Mouse (Mus musculus) spleen, embryonic (tissue): Measurements from ENCODE around the gene Lrrn4cl.
"Not testable (repeated sequence)": the region's sequence is repeated elsewhere in the genome, so short reads cannot be mapped to it uniquely, and the experiment has no call there.

Experiments
- CTCF ChIA-PET: fragments of 350-600 bp; sonication (Branson Sonifier 250); formaldehyde crosslinking; loops from one replicate; lab custom pipeline; 2022; lab: Charles Lee

The Lrrn4cl gene

DNA sequence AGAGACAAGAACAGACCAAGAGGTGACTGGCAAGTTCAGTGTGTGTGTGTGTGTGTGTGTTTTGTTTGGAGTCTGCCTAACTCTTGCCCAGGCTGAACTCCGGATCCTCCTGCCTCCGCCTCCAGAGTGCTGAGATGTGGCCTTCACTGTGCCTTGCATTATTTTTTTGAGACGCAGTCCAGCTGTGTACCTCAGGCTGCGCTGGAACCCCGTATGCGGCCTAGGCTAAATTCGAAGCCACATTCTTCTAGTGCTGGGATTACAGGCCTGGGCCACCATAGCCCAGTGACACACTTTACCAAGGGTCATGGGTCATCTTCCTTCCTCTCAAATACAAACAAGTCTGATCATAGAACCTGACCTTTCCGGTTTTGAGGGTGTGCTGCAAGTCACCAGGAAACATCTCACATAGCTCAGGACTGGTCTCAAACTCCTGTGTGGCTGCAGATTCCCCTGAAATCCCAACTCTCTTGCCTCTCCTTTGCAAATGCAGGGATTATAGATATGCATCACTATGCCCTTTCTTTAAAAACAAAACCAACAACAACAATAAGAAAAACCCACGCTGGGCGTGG is 21.8 kb downstream of the Lrrn4cl start:
- CTCF ChIA-PET: interaction anchor here (0.7 kb wide), 1 partner anchor 16 kb away, joined by 6 read pairs; no protein-coding TSS in a partner anchor

DNA sequence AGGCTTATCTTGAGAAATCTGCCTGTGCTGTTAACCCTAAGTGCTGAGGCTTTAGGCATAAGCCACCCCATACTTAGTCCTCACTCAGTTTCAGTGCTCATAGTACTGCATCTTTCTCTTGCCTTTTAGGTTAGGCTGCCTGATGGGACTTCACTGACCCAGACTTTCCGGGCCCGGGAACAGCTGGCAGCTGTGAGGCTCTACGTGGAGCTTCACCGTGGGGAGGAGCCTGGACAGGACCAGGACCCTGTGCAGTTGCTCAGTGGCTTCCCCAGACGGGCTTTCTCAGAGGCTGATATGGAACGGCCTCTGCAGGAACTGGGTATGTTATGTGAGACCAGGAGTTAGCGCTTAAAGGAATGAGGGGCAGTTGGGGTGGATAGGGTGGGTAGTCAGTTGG is 24.5 kb downstream of the Lrrn4cl start:
- CTCF ChIA-PET: no interaction called here

DNA sequence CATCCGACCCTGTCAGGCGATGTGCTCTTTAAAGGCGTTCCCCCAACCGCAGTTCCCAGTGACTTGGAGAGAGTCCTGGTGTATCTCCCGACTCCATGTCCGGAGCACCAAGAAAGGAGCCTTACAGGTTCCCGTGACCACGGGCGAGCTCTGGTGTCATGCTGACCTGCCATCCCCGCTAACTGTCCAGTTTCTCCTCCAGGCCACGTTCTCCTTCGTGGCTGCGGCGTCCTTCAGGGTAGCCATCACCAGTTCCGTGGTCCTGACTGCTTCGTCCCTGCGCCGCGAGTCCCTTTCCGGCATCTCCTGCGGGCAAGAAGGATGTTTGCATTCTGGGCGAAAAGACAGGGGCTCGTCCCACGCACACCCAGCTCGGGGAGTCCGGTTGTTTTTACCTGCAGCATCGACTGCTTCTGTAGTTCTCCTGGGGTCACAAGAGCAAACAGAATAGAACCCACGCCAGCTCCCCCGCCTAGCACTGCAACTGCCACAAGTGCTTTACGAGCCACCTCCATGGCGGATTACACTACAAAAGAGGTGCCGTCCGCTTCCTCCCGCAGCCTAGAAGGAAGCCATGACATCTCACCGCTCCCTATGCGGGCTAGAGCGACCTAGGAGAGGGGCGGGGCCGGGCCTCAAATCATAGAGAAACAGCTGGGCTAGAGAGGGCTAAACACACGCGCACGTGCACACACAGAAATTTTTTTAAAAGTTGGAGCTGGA is 29.9 kb downstream of the Lrrn4cl start, which contains the start of gene Uqcc3:
Gene Uqcc3 (minus strand): TSS at position 613 of the 723 bp plus-strand sequence.
- CTCF ChIA-PET: interaction anchor here (0.9 kb wide), 1 partner anchor 229 kb away, joined by 3 read pairs; no protein-coding TSS in a partner anchor

DNA sequence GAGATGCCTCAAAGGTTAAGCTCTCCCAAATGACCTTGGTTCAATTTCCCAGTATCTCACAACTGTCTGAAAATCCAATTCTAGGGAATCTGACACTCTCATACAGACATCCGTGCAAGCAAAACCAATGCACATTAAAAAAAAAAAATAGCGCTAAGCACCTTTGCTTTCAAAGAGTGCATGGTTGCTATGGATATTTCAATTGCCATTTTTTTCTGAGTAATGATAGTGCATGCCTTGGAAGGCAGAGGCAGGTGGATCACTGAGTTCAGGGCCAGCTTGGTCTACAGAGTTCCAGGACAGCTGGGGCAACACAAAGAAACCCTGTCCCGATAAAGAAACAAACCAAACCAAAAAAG is 30.4 kb downstream of the Lrrn4cl start:
- CTCF ChIA-PET: interaction anchor here (0.7 kb wide), 1 partner anchor 67 kb away, joined by 3 read pairs; no protein-coding TSS in a partner anchor

DNA sequence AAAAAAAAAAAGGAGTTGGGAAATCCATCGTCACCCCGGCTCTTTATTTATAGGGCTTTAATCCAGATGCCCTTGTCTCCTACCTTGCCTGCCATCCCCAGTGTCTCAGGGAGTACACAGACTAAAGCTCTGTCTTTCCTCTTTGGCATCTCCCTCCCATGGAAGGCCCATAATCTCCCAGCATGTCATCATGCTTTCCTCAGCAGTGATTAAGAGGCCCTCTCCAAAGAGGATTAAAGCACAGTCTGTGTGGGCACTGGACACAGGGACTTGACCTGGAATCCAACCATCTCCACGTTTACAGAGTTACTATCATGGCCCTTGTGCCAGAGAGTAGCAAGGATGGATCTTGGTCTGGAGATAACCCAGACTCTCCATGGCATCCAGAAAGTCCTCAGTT is 33.0 kb downstream of the Lrrn4cl start, which contains the start of the genes Lbhd1 and Gm49403:
Gene Lbhd1 (plus strand): TSS at position 117 of the 400 bp plus-strand sequence.
Gene Gm49403 (plus strand): TSS at position 315 of the 400 bp plus-strand sequence.
- CTCF ChIA-PET: no interaction called here

DNA sequence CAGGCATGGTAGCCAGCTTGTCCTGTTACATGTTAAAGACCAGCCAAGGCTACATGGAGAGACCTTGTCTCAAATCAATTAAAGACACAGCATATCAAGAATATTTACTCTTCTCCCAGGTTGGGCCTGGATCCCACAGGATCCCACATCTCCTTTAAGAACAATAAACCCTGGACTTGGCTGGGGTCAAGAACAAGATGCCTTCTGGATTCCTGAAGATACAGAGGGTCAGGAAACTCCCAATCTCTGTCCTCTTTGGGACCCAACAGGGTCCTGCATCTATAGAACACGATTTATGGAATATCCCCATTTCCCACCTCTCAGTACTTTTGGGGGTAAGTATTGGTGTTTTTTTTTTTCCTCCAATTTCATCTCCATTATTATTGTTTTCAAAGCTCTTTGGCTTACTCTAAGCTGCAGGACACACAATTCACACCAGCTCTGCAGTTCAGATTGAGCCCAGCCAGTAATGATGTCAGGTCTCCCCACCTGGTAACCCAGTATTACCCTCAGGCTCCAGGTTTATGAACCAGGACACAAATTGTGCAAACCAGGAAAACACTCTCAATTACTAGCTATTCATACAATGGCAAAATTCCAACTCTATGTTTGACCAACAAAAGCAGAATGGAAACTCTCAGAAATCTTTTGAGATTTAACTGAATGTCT is 36.5 kb downstream of the Lrrn4cl start:
- CTCF ChIA-PET: interaction anchor here (0.9 kb wide), 1 partner anchor 44 kb away, joined by 4 read pairs; no protein-coding TSS in a partner anchor

DNA sequence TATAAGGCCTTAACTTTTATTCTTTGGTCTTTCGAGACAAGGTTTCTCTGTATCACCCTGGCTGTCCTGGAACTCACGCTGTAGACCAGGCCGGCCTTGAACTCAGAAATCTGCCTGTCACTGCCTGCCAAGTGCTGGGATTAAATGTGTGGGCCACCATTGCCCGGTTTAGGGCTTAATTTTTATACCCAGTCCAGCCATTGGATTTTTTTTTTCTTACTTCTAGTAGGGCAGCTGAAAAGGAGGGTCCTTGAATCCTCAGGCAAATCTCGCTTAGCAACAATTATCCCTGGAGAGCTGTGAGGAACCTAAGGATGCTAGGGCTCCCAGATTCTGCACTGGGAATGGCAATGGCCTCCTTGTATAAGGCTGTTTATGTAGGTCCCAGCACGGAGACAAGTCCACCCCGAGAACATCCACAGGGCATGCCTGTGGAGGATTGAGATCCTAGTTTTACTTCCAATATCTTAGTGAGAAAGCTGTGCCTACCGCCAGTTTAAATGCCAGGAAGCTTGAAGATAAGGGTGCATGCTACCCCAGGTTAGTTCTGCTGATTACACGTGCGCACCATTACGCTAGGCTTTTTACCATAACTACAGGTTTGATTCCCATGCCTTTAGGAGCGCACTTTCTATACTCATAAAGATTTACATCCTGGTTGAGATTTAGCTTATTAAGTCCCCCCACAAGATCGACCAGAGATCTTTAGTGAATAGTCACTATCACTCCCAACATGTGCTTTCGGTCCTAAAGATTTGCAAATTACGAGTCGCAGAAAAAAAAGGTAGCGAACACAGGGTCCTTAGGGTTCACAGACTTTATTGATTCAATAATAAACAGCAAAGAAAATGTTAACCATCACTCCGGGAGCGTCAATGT is 37.3 kb downstream of the Lrrn4cl start:
- CTCF ChIA-PET: interaction anchor here (0.5 to 0.7 kb wide), 2 partner anchors 15 to 221 kb away, joined by 4 to 6 read pairs; no protein-coding TSS in a partner anchor

DNA sequence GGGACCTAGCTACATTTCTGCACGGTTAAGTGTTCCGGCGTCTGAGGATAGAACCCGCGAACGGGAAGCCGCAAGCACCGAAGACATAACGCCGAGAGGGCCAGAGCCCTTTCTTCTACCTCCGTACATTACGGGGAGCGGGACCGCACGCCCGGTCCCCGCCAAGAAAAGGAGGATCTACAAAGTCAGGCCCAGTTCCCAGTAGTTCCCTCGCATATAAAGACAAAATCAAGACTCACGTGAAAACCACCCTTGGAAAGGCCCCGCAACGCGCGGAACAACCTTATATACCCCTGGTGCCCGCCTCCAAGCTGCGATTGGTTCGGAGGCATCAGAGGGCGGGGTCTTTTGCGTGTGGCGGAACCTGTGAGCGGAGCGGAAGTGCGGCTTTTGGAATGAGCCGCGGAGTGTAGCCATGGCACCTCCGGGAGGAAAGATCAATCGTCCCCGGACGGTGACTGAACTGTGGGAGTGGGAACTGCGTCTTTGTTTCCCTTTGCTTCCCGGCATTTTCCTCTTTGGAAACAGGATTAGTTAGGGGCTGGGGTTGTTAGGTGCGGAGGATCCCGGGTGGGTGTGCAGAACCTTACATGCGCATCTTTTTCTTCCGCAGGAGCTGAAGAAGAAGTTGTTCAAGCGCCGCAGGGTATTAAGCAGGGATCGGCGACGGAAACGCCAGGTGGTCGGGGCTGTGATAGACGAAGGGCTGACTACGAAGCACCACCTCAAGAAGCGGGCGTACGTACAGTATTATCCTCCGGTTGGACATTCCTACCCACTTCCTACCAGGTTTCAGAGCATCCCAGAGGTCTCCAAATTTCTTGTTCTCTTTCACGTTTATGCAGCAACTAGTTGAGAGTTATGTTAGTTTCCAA is 38.2 kb downstream of the Lrrn4cl start, which contains the start of the genes 1810009A15Rik and Gm49416:
Gene 1810009A15Rik (plus strand): TSS at position 343 of the 875 bp plus-strand sequence.
Gene Gm49416 (plus strand): TSS at position 416 of the 875 bp plus-strand sequence.
- CTCF ChIA-PET: interaction anchor here (0.5 to 0.6 kb wide), 3 partner anchors 16 to 1842 kb away, joined by 3 to 8 read pairs (median 6); no protein-coding TSS in a partner anchor

DNA sequence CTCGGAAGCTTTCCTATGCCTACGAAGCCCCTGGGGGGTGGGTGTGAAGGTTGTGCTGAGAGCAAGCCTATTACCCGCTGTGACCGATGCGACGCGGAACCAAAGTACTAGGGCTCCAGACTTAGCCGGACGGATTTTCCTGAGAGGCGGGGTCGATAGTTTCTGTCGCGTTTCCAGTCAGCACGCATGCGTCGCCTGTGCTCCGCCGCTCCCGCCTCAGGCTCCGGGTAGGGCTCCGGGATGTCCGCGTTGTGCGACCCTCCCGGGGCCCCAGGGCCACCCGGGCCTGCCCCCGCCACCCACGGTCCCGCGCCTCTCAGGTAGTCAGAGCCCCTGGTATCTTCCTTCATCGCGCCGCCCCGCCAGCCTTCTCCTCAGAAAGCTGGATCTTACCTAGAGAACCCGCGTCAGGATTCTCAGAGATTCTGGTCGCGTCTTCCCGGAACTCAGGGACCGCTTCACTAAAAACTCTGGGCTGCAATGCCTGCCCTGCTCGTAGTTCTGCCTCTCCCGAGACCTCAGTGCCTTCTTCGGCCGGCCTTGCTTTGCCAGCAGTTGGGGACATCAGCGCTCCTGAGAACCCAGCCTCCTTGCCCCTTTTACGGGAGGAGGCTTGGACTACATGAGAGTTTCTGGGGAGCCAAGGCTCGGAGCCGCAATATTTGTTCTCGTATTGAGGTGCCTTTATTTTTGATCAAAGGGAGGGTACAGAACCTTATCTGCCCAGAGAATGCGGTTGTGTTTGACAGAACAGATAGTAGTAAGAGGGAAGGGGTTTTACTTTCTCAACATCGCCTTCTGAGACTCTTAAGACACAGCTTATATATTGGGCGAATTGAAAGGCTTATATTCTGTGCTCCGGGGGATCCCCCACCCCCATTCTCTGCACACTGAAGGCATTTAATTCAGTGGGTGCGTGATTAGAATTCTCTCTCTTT is 42.5 kb downstream of the Lrrn4cl start, which contains the start of gene Ints5:
Gene Ints5 (plus strand): TSS at position 177 of the 938 bp plus-strand sequence.
- CTCF ChIA-PET: interaction anchor here (0.6 to 0.8 kb wide), 3 partner anchors 70 to 998 kb away, joined by 6 to 24 read pairs (median 6); no protein-coding TSS in a partner anchor

DNA sequence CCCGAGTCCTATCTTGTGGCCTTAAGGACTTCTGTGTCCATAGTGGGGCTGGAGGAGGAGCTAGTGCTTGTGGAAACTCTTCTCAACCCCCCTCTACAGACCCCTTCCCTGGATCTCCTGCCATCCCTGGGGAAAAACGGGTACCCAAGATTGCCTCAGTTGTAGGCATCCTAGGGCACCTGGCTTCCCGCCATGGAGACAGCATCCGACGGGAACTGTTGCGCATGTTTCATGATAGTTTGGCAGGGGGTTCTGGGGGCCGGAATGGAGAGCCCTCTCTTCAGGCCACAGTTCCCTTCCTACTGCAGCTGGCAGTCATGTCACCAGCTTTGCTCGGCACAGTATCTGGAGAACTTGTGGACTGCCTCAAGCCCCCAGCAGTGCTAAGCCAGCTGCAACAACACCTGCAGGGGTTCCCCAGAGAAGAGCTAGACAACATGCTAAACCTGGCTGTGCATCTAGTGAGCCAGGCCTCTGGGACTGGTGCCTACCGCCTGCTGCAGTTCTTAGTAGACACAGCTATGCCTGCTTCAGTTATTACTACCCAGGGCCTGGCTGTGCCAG is 44.9 kb downstream of the Lrrn4cl start:
- CTCF ChIA-PET: interaction anchor here (0.6 kb wide), 1 partner anchor 94 kb away, joined by 3 read pairs; no protein-coding TSS in a partner anchor

DNA sequence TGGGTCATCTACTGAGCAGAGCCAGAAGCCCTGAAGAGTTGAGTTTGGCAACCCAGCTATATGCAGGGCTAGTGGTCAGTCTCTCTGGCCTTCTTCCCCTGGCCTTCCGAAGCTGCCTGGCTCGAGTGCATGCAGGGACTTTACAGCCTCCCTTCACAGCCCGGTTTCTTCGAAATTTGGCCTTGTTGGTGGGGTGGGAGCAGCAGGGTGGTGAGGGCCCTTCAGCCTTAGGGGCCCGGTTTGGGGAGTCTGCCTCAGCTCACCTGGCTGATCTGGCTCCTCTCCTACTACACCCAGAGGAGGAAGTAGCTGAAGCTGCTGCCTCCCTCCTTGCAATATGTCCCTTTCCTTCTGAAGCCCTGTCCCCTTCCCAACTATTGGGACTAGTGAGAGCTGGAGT is 45.7 kb downstream of the Lrrn4cl start:
- CTCF ChIA-PET: not testable (repeated sequence)

DNA sequence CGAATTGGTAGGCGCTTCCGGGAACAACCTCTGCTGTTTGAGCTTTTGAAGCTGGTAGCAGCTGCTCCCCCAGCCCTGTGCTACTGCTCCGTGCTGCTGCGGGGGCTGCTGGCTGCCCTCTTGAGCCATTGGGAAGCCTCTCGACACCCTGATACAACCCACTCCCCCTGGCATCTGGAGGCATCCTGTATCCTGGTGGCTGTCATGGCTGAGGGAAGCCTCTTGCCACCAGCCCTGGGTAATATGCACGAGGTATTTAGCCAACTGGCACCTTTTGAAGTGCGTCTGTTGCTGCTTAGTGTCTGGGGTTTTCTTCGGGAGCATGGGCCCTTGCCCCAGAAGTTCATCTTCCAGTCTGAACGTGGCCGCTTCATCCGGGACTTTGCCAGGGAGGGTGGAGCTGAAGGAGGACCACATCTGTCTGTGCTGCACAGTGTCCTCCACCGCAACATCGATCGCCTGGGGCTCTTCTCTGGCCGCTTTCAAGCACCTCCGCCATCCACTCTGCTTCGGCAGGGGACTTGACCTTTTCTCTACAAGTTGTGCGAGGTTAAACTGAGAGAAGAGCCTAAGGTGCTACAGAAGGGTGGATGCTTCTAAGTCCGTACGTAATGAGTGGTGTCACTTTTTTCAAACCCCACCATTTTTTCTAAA is 46.8 kb downstream of the Lrrn4cl start:
- CTCF ChIA-PET: not testable (repeated sequence)

DNA sequence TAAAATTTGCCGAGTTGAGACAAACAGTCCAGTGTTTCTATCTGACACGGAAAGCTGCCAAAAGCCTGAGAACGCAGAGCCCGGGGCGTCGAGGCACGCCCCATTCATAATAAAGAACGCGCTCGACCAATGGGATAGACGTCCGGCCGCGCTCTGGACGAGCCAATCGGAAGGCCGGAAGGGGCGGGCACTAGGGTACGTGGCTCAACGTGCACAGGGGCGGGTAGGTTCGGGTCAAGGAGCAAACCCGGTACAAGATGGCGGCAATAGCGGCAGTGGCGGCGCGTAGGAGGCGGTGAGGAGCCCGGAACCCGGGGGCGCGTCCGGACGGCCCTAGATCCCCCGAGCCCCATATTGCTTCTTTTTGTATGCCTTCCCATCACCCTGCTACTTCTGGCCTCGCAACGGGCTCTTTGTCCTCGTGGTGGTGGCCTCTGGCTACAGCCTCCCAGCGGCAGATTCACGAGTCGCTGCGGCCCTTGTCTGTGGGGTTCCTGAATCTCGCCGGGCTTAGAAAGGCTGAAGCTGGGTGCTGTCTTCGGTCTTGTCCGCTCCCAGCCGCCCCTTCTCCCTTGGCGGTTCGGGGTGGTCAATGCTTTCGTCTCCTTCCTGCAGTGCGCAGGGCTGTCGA is 47.4 kb downstream of the Lrrn4cl start, which contains the start of gene Ganab:
Gene Ganab (plus strand): TSS at position 207 of the 631 bp plus-strand sequence.
- CTCF ChIA-PET: no interaction called here

DNA sequence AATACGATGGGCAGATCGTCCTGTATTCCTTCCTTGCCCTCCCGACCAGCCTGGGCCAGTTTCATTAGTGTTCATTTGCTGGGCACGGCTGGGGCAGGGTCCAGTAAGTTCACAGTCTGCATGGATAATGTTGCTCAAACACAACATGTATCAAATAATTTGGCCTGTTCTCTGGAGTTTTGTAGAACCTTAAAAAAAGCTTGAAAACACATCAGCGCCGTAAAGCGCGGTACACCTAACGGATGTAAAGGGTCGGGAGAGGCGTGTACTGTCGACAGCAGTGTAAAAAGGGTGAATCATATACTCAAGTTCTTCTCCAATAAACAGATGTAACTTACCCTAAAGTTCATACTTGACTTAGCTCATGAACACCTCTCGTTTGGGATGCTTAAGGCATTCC is 48.0 kb downstream of the Lrrn4cl start:
- CTCF ChIA-PET: no interaction called here

DNA sequence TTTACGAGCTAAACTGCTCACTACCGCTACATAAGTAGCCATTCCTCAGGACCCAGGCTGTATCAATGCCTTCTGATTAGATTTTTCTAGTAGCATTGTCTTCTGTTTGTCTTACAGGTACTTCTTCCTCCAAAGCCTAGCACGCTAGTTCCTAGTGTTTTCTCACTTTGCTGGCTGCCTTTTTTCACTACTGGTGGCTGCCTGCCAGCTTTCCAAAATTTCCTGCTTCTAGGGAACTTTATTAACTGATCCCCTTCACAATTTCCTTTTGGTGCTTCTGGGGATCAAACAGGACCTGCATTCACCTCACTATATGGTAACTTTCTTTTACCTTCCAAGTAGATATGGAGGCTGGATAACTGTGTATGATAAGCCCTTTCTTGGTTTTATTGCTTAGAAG is 48.5 kb downstream of the Lrrn4cl start:
- CTCF ChIA-PET: no interaction called here

DNA sequence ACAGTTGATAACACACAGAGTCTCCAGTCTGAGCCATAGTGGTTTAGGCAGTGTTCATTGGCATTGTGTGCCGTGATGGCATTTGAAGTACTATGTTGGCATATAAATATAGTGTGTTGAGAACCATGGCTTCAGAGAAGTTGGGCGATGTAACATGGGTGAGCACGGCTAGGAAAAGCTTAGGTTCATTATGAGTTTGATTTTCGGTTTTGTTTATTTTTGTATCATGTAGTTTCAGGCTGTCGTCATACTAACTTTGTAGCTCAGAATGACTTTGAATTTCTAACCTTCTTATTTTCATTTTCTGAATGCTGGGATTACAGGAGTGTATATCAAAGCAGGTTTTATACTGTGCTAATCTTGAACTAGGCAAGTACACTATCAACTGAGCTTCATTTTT is 52.8 kb downstream of the Lrrn4cl start:
- CTCF ChIA-PET: no interaction called here
